Mouse (Mus musculus): ENCODE measurements around the gene Spib. TPM values are rescaled to one million over a fixed set of nuclear protein-coding genes. Genes with fewer than 3 reads are reported as not detected.

Gene Spib
- 0.04 and 0.09 TPM in 2 replicates for polyA plus RNA-seq (2012; rRNA removed)

DNA sequence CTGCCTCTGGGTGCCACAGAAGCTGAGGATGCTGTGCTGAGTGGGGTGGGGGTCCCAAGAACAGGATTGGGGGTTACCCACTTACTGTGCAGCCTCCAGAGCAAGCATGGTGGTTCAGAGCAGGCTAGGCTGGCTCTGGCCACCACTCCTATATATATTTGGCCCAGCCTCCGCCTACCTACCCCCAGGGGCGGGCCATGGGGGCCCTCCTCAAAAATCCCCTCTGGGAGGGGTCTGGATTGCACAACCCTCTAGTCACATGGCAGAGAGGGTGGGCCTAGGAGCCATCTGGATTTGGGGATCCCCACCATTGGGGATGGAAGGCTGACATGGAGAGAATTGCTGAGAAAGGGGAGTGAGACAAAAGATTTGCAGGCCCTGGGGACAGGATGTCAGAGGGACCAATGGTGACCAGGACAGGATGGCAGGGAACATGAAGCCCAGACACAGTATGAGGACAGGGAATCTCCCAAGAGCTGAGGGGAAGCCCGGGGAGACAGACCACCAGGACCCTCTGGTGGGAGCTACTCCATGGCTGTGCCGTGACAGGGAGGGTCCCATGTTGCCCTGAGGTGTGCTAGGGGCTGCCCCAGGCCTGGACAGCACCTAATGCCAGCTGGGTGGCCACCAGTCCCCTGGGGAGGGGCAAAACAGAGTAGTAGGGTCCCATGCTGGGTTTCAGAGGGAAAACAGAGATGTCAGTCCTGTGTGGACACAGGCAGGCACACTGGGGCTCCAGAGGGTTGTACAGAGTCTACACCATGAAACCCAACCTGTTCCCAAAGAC is at the start of gene Spib:
Spib (minus strand) TSS at position 126 of the 787 bp plus-strand sequence.

DNA sequence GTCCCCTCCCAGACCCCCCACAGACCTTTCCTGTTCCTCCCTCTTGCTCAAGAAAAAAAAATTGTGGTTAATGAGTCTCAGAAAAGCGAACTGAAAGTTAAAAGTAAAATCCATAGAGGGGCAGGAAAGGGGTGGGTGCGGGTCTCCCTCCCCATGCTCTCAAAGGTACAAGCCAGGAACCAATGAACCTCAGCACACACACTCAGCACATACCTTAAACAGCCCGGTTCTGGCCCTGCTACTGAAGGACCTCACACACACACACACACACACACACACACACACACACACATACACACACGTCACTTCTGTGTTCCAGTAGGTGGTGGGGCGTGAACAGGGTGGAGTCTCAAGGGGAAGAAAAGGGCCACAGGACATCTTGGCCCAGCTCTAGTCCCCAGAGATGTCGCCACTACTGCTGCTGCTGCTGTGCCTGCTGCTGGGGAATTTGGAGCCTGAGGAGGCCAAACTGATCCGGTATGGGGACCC is 40.4 kb upstream of the Spib start, which contains the start of gene Napsa:
Napsa (plus strand) TSS at position 168 of the 489 bp plus-strand sequence.

DNA sequence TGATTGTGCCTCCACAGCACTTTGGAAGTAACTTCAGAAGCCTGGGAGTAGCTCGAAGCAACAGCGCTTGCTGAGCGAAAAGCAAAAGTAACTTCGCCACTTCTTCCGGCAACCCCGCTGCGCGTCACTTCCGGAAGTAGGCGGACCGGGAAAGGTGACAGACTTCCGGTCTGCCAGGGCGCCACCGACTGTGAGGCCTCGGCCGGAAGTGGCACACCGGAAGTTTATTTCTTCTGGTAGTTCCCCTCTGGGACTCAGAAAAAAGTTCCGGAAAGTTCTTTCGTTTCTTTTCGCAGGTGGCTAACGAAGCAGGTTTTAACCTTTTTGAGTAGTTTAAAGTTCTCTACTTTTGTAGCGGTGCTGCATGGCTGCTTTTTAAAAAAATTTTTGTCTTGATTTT is 22.0 kb upstream of the Spib start, which contains the start of gene Nr1h2:
Nr1h2 (minus strand) TSS at position 126 of the 400 bp plus-strand sequence.

DNA sequence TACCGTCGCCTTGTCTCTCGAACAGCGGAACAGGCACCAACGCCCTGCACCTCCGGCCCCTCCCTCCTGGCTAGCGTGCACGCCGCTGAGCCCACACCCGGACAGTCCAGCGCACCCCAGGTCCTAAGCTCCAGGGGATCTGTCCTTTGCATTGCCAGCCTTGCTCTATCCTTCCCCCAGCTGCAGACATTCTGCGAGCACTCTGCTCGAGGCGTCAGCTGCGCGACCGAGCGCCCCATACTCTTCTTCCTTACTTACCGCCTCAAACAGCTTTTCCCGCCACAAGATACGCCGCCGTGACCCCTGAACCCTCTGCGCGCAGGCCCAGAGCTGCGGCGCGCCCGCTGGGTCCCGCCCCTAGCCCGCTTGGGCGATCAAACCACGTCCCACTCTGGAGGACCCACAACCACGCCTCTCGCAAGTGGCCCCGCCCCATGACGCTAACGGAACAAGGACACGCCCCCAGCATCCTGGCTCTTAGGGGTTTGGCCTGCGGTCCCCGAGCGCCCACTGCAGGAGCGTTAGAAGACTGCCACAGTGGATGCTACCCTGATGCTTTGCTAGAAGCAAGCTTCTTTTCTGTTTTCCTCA is 16.7 kb upstream of the Spib start, which contains the start of gene Pold1:
Pold1 (minus strand) TSS at position 353 of the 591 bp plus-strand sequence.

DNA sequence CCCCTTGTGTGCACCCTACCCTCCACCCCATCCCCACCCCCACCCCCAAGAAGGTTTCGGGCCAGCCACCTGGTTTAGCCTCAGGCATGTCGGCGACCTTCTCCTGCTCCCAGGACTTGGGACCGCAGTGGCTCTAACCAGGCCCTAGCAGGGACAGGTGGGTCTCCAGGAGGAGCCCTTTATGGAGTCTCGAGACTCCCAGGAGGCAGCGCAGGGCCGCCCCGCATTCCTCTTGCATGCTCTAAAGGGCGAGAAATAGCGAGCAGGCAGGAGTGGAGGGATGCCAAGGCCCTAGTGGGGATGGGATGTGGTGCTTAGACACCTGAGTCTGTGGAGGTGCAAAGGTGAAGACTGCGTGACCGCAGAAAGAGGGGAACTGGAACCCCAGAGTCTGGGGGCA is 7.4 kb downstream of the Spib start, which contains the start of gene Mybpc2:
Mybpc2 (minus strand) TSS at position 155 of the 400 bp plus-strand sequence.

DNA sequence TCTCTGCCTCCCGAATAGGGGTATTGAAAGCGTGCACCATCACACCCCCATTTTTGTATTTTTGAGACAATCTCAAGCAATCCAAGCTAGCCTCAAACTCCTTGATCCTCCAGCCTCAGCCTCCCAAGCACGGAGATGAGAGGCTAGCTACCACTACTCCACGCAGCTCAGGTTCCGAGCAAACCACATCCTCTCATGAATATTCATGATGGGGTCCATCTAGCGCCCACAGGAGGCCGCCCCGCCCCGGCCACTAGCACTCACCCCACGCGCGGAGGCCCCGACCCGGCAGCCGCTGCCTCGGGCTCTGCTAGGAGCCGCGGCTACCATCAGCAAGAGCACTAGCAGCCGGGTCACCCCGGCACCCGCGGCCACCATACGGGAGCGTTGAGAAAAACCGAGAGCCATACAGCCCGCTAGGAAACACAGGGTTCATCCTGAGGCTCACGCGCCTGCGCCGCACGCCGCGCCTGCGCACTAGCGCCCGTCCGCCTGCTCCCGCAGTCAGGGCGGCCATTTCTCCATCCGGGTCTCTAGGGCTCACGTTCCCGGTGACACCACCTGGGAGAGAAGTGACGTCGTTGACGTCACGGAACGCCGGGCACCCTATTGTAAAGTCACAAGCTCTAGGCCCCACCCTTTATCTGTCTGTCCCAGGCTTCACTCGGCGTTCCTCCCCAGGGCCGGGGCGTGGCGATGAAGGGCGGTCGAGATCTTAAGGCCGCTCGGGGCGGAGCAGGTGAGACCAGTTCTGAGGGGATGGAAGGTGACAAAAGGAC is 35.7 kb downstream of the Spib start, which contains the start of the genes Emc10 and Fam71e1:
Emc10 (minus strand) TSS at position 538 of the 779 bp plus-strand sequence.
Fam71e1 (plus strand) TSS at position 590 of the 779 bp plus-strand sequence.

Other genes with a start within 250 kb of the Spib start
- gene Clec11a, start 225.2 kb downstream of the Spib start, polyA plus RNA-seq (2012; rRNA removed) = 2.7 and 7.5 TPM in 2 replicates
- 23.2 and 35.2 TPM in 2 replicates for gene Shank1, start 221.8 kb downstream of the Spib start, polyA plus RNA-seq (2012; rRNA removed)
- gene Syt3, start 148.0 kb downstream of the Spib start, polyA plus RNA-seq (2012; rRNA removed) = 55.4 and 56.4 TPM in 2 replicates
- gene 1700008O03Rik, start 146.3 kb downstream of the Spib start, polyA plus RNA-seq (2012; rRNA removed) = 4.7 and 5.2 TPM in 2 replicates
- 229 and 267 TPM in 2 replicates for gene Lrrc4b, start 103.1 kb downstream of the Spib start, polyA plus RNA-seq (2012; rRNA removed)
- gene Aspdh, start 66.7 kb downstream of the Spib start, polyA plus RNA-seq (2012; rRNA removed) = 13.8 and 16.1 TPM in 2 replicates
- 75.4 and 77.8 TPM in 2 replicates for gene Josd2, start 64.1 kb downstream of the Spib start, polyA plus RNA-seq (2012; rRNA removed)
- gene Emc10, start 35.5 kb downstream of the Spib start, polyA plus RNA-seq (2012; rRNA removed) = 210 and 223 TPM in 2 replicates
- 25.2 and 26.6 TPM in 2 replicates for gene Fam71e1, start 35.5 kb downstream of the Spib start, polyA plus RNA-seq (2012; rRNA removed)
- 0.04 and 0.19 TPM in 2 replicates for gene Mybpc2, start 7.4 kb downstream of the Spib start, polyA plus RNA-seq (2012; rRNA removed)
- 24.0 and 24.6 TPM in 2 replicates for gene Pold1, start 16.8 kb upstream of the Spib start, polyA plus RNA-seq (2012; rRNA removed)
- 55.4 and 59.4 TPM in 2 replicates for gene Nr1h2, start 21.9 kb upstream of the Spib start, polyA plus RNA-seq (2012; rRNA removed)
- 0.19 and 0.27 TPM in 2 replicates for gene Napsa, start 40.3 kb upstream of the Spib start, polyA plus RNA-seq (2012; rRNA removed)
- 14.7 and 17.8 TPM in 2 replicates for gene Kcnc3, start 58.6 kb upstream of the Spib start, polyA plus RNA-seq (2012; rRNA removed)
- gene Myh14, start 138.8 kb upstream of the Spib start, polyA plus RNA-seq (2012; rRNA removed) = 2.2 and 2.8 TPM in 2 replicates
- not detected in 2 replicates for gene Izumo2, start 176.7 kb upstream of the Spib start, polyA plus RNA-seq (2012; rRNA removed)
- gene Vrk3, start 216.3 kb upstream of the Spib start, polyA plus RNA-seq (2012; rRNA removed) = 28.7 TPM in 2 replicates
- 1.2 and 1.3 TPM in 2 replicates for gene Zfp473, start 219.0 kb upstream of the Spib start, polyA plus RNA-seq (2012; rRNA removed)